Mouse (Mus musculus) gastrocnemius, postnatal 36 days (tissue): ENCODE measurements around the gene Tmem131l. TPM values are rescaled to one million over a fixed set of nuclear protein-coding genes. Genes with fewer than 3 reads are reported as not detected.
A peak's percentile ranks its signal among the peaks of the same experiment; 100 is the strongest.

Experiments
- DNase-seq, 2 experiments: peaks; one replicate each; pipeline ENCODE4 v3.0.0; 2022
- intact Hi-C: fragments of 180-260 bp; cut with DNase I; formaldehyde crosslinking; loops from one replicate; pipeline ENCODE4 v1.15.1; 2025
- long read RNA-seq, 2 experiments: library from polyadenylated mRNA; stranded (forward); transcript quantifications; one replicate each; pipeline ENCODE4 v2.0.0; 2021
- total RNA-seq, 2 experiments: library from RNA; stranded (reverse); gene quantifications; 2 replicates each; pipeline ENCODE4 v1.2.3; 2021

Tmem131l gene
- 10 to 100 TPM; 13.0 to 18.4 TPM for total RNA-seq
- long read RNA-seq, experiment 1, result 0 reads
- long read RNA-seq, experiment 2, full-length matches to known transcripts, result 1 of 5 reads
- long read RNA-seq, experiment 2, partial matches to known transcripts, result 2 of 5 reads
- long read RNA-seq, experiment 2, other reads (novel, unspliced or antisense), result 2 of 5 reads

GRCm38 (mm10) chr3:84039646-84040475, at the start of gene Tmem131l:
Gene Tmem131l (minus strand): TSS chr3:84040175.
- intact Hi-C loops, result loop anchor here (2.0 to 5.0 kb wide), 3 partner anchors 21 to 93 kb away; no protein-coding TSS in a partner anchor
- peak; percentile 65 to 71 for DNase-seq

DNA sequence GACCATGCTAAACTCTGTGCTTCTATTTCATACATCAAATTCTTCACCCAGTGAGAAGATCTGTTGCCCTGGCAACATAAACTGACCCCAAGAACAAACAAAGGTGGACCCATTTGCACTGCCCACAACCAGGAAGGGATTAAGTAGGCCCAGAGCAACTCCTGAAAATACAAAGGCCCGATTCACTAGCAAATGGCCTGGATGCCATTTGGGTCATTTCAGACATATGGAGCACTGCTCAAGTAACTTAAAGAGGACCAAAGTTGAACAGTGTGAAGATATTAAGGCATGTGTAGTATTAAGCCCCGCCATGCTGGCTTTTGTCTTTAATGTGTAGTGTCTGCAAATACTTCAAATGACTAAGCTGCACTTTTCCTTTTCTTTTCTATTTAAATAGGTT, 46.9 kb upstream of the Tmem131l start:
- intact Hi-C loops, result no loop called here
- DNase-seq, result no peak

- intact Hi-C loops, result no loop called here
Measured at GRCm38 (mm10) chr3:84086337-84086736, 46.4 kb upstream of the Tmem131l start.

DNA sequence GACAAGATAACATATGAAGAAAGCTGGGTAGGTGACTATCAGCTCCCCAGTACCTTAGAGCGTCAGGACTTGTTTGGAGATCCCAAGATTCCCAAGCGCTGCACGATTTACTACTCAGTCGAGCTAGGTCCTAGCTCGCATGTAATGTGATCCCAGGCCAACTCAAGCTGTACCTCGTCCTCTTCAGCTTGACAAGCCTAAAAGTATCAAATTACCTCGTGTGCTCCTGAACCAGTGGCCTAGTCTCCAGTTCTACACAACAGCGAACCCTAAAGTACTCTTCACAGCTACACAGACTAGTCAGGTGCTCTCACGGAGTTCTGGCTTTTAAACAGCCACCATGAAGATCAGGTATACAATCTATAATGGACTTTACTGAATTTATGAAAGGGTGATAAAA, 45.5 kb upstream of the Tmem131l start:
- intact Hi-C loops, result no loop called here
- no peak for DNase-seq

More at GRCm38 (mm10) chr3:84086337-84086736, 46.4 kb upstream of the Tmem131l start:
- DNase-seq, result no peak

DNA sequence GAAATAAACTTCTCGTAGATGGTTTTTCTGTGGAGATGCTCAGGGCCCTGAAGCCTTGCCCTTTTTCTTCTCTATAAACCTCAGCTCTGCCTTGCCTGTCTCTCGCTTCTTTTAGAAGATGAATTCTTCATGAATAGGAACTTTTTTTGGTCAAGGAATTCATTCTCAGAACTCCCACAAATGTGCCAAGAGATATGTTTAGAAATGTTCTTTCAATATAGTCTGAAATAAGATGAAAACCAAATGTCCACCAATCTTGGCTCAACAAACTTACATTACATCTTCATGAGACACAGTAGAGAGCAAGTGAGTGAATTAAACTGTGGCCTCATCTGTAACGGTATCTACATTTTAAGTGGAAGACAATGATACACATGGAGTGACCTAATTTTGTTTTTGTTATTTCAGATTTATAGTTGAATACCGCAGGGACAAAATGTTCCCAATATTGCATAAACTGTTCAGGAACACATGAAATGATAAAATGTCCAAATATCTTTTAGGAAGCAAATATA, 41.3 kb upstream of the Tmem131l start:
- DNase-seq, result no peak
- intact Hi-C loops, result no loop called here

- intact Hi-C loops, result no loop called here
- DNase-seq, result no peak
Measured at GRCm38 (mm10) chr3:84080074-84080473, 40.1 kb upstream of the Tmem131l start.

DNA sequence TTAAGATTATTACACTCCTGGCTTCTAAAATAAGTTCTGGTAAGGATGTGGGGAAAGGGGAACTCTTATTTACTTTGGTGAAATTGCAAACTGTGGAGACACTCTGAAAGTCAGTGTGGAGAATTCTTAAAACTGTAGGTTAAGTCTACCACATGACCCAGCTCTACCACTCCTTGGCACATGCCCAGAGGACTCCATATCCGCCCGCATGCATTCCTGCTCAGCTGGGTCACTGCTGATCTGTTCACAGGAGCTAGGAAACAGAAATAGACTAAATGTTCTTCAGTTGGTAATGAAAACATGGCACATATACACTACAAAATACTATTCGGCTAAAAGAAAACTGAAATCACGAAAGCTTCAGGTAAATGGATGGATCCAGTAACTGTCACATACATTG, 37.5 kb upstream of the Tmem131l start:
- intact Hi-C loops, result no loop called here
- no peak for DNase-seq

GRCm38 (mm10) chr3:84076543-84077332, 36.8 kb upstream of the Tmem131l start:
- DNase-seq, result no peak
- intact Hi-C loops, result no loop called here

DNA sequence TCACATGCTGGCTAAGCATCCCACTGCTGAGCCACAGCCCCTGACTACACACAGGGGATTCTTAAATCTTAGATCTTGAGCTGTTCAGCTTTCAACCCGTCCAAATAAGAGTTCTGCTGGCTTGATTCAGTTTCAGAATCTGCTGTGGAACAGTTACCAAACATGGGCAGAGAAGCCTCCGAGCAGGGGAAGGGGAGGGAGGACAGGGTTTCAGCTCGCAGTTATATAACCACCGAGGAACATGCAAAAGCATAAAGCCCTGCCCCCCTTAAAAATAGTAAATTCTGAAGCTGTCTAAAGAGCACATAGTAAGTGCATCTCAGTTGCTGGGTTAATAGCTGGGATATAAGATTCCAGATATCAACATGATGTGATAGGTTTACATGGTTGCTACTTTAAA, 35.5 kb upstream of the Tmem131l start:
- intact Hi-C loops, result no loop called here
- no peak for DNase-seq

DNA sequence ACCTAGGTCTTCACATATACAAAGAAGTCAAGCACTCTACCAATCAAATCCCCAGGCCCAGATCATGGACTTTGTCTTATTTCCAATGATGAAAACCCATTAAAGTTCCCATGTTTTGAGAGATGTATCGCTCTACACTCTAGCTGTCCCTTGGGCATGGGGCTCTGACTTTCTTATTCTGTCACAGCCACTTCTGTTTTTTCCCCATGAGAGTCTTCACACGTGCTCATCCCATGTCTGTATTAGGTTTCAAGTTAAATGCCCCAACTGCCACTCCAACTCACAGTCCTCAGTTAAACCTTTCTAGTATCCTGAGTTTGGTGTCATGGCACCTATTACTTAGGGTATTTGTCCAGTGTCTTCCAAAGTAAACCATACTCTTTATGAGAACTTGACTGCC, 34.8 kb upstream of the Tmem131l start:
- intact Hi-C loops, result no loop called here
- no peak for DNase-seq

DNA sequence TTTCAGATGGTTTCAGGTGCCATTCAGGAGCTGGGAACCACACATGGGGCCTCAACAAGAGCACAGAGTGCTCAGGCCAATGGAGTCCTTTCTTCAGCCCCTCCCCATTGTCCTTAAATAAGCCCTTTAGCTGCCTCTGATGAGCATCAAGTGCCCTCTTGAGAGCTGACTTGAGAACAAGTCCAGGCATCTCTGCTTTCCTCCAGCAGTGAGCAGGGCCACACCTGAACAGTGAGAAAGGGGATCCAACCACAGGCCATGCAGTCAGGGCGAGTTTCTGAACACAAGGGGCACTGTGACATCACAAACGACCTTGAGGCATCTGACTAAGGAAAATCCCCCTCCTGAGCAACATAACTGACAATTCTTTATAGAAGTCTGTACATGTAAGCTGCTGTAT, 31.7 kb upstream of the Tmem131l start:
- DNase-seq, result no peak
- intact Hi-C loops, result no loop called here

- DNase-seq, result no peak
- intact Hi-C loops, result no loop called here
Measured at GRCm38 (mm10) chr3:84070811-84071210, 30.8 kb upstream of the Tmem131l start.

DNA sequence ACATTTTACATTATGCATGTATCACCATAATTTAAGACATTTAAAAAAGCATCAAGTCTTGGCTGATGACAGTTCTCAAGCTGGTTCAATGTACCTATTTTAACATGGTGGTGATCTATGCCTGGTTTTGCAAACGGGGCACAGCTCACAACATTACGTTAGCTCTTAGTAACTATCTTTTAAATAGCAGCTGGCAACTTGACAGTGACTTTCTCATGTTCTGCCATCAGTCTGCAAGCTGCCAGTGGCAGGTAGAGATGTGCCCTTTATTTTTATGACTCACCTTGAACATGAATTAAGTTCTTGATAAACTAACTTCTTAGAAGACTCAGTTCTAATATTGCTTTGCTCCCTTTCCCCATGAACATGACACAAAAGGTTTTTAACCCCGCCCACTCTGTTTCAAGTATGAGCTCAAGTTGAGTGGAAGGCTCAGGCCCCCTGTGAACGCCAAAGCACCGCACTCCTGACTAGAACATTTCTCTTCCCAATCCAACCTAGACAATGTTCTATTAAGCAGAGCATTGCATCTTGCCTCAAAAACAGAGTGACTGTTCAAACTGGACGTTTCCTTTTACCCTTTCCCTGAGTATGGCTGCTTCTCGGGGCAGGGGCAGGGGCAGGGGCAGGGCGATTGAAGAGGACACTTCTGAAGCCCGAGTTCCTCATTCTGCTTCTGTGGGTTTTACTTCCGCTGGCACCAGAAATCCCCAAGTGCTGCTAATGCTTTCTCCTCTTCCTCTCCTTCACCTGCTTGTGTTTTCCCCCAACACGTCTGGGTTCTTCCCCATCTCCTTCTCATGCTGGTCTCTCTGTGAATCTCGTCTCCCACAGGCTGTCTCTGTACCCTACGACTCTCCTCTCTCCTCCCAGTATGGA, 29.1 kb upstream of the Tmem131l start:
- intact Hi-C loops, result no loop called here
- DNase-seq, result no peak

- intact Hi-C loops, result no loop called here
Measured at GRCm38 (mm10) chr3:84065825-84066224, 25.9 kb upstream of the Tmem131l start.

GRCm38 (mm10) chr3:84063369-84063914, 23.5 kb upstream of the Tmem131l start:
- intact Hi-C loops, result no loop called here
- no peak for DNase-seq

More at GRCm38 (mm10) chr3:84065825-84066224, 25.9 kb upstream of the Tmem131l start:
- DNase-seq, result no peak

DNA sequence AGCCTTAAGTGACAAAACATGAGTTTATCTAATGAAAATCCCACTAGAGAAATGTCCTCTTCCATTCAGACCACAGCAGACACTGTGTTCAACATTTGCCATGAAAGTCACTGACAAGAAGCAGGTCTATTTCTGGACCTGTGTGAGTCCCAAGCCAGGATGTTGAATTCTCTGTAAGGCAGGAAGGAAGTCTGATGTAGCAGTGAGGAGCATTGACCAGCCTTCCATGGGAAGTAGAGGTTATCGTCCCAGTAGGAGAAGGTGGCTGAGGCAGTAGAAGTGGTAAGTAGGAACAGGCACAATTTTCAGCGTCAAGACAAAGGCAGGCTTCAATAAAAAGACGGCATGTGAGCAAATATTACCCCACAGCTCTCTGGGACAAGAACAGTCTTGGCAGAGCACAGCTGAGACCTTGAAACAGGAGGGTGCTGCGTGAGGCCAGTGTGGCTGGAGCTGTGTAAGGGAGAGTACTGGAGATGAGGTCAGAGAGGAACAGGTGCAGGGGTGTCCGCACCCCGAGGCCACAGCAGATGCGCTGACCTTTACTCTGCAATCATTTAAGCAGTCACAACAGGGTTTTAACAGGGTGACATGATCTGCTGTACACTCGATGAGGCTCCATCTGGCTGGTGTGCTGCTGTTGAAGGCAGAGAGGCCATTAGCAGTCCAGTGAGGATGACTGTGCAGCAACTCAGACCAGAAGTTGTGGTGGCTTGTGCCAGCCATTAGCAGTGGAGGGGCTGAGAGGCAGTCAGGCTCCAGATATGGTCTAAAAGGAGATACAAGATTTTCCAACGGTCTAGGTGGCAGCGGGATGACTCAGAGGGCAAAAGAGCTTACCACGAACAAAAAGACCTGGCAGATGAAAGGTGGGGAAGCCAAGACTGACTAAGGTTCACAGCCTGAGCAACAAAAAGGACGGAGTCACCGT, 21.8 kb upstream of the Tmem131l start:
- intact Hi-C loops, result loop anchor here (2.0 kb wide), 1 partner anchor 21 kb away; the partner anchor contains the start of gene Tmem131l
- DNase-seq, result peak; percentile 19 to 25

DNA sequence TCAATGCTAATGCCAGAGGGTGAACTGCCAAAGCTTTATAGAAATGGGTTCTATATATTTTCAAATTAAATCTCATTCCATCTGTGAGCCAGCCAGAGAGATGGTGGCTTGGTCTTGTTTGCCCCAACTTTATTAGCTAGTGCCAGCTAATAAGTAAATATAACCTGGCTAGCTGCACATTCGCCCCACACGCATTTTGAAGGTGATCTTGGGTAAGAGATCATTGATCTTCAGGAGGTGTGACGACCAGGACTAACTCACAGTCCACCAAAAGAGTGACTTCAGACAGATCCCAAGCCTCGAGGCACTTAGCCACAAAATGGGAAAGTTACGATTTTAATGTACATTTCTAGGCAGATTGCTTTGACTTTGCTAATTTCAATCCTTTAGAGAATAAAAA, 21.0 kb upstream of the Tmem131l start:
- no peak for DNase-seq
- intact Hi-C loops, result loop anchor here (2.0 kb wide), 1 partner anchor 20 kb away; the partner anchor contains the start of gene Tmem131l

DNA sequence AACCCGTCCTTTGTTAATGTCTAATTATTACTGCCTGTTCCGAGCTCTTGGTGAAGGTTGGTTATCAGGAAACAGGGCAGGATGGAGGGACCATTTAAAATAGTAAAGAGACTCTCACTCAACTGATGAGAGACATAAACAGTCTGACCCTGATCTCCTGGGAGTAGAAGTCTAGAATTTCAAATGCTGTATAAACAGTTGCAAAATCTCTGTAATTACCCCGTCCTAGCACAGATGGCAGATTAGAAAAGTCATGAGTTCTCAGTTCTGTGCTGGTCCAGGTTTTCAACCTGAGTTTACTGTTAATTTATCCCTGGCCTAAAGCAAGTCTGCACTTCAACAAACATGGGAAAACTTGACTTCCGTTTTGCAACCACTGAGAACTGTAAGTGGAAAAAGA, 20.2 kb upstream of the Tmem131l start:
- intact Hi-C loops, result loop anchor here (2.0 kb wide), 1 partner anchor 19 kb away; the partner anchor contains the start of gene Tmem131l
- DNase-seq, result no peak
